Comparison of ENCODE assay signal across 29 mouse cellular contexts in the genomic region with DNA sequence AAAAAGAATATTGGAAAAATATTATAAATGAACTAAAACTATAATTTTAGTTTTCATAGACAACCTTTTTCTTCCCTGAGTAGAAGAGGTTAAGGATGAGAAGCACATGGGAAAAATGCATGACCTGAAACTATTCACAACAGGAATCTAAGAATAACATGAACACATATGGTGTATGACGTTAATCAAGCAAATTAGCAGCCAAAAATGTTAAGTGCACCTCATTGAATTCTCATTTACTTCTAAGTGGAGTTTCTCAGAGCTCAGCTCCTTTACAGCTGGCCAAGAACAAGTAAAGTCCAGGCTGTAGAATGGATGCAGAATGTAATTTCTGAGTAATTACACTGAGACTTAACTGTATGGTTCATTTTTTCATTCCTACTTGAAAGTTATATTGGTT.
"Had no signal": no experiment of that assay in that cellular context is flagged by ENCODE, and none has a peak within 500 bp of the region (broad histone marks: within the 10 kb centered on the region; RNA-seq: fewer than 3 reads in every experiment).

No protein-coding gene starts in this region.

- H3K9ac ChIP-seq: heart, embryonic 13.5 days; heart, embryonic 15.5 days; hindbrain, embryonic 13.5 days; hindbrain, embryonic 15.5 days; kidney, embryonic 15.5 days; limb, embryonic 12.5 days; liver, embryonic 13.5 days; liver, embryonic 15.5 days; liver, postnatal 0 days had no signal

- ATAC-seq: hindbrain, postnatal 0 days; intestine, embryonic 16.5 days; liver, postnatal 0 days had no signal

- H3K36me3 ChIP-seq: heart, embryonic 13.5 days; heart, embryonic 15.5 days; hindbrain, embryonic 13.5 days; hindbrain, embryonic 15.5 days; kidney, embryonic 15.5 days; limb, embryonic 12.5 days; liver, embryonic 13.5 days; liver, embryonic 15.5 days had no signal

- H3K4me3 ChIP-seq: heart, adult 2 months; heart, embryonic 13.5 days; heart, embryonic 15.5 days; hindbrain, embryonic 13.5 days; hindbrain, embryonic 15.5 days; kidney, embryonic 15.5 days; limb, embryonic 12.5 days; liver, embryonic 13.5 days; liver, embryonic 15.5 days had no signal

- H3K27ac ChIP-seq: heart, adult 2 months; heart, embryonic 13.5 days; heart, embryonic 15.5 days; hindbrain, embryonic 13.5 days; hindbrain, embryonic 15.5 days; hindbrain, postnatal 0 days; kidney, embryonic 15.5 days; kidney, postnatal 0 days; limb, embryonic 12.5 days; liver, embryonic 13.5 days; liver, embryonic 15.5 days had no signal

- H3K4me2 ChIP-seq: heart, embryonic 11.5 days; heart, embryonic 13.5 days; heart, embryonic 15.5 days; hindbrain, embryonic 13.5 days; hindbrain, embryonic 15.5 days; kidney, embryonic 15.5 days; limb, embryonic 12.5 days; liver, embryonic 11.5 days; liver, embryonic 13.5 days; liver, embryonic 15.5 days had no signal

- H3K27me3 ChIP-seq: heart, embryonic 13.5 days; heart, embryonic 15.5 days; hindbrain, embryonic 13.5 days; hindbrain, embryonic 15.5 days; kidney, embryonic 15.5 days; limb, embryonic 12.5 days; liver, embryonic 13.5 days; liver, embryonic 15.5 days had no signal

- H3K4me1 ChIP-seq: heart, embryonic 13.5 days; heart, embryonic 15.5 days; hindbrain, embryonic 13.5 days; hindbrain, embryonic 15.5 days; kidney, embryonic 15.5 days; limb, embryonic 12.5 days; liver, embryonic 13.5 days; liver, embryonic 15.5 days had no signal

- DNase-seq: gastrocnemius, postnatal 14 days; gastrocnemius, postnatal 36 days; heart, adult 11 months; heart, adult 2 months; heart, postnatal 14 days; heart, postnatal 36 days; kidney, adult 11 months; kidney, adult 2 months; kidney, adult 9 months; kidney, postnatal 14 days; kidney, postnatal 36 days; layer of hippocampus, adult 9-11 months; layer of hippocampus, postnatal 36 days; left cerebral cortex, postnatal 4 days; liver; liver, embryonic 13.5 days; liver, postnatal 0 days had no signal

- H3K9me3 ChIP-seq: heart, embryonic 13.5 days; heart, embryonic 15.5 days; hindbrain, embryonic 13.5 days; hindbrain, embryonic 15.5 days; kidney, embryonic 15.5 days; limb, embryonic 12.5 days; liver, embryonic 13.5 days; liver, embryonic 15.5 days had no signal
